Mouse (Mus musculus) liver (tissue): ENCODE measurements around the gene H3f3b.
A peak's percentile ranks its signal among the peaks of the same experiment; 100 is the strongest.

Source experiments
- DNase-seq: peaks from one replicate; pipeline ENCODE4 v3.0.0-alpha.2; 2020; ENCODE audit warnings: mixed read lengths

The H3f3b gene

GRCm38 (mm10) chr11:116027756-116028155 is at the start of gene H3f3b:
Gene H3f3b (minus strand): TSS chr11:116027962.
- DNase-seq = no peak

- peak; percentile 83 for DNase-seq
Observed at GRCm38 (mm10) chr11:116076836-116077235, 49.1 kb upstream of the H3f3b start.

GRCm38 (mm10) chr11:116076266-116076540 is 48.4 kb upstream of the H3f3b start:
- peak; percentile 57 for DNase-seq

- DNase-seq = peak; percentile 67
Observed at GRCm38 (mm10) chr11:116075539-116076265, 47.9 kb upstream of the H3f3b start.

GRCm38 (mm10) chr11:116074436-116074991 is 46.8 kb upstream of the H3f3b start:
- DNase-seq = no peak

- no peak for DNase-seq
Observed at GRCm38 (mm10) chr11:116072608-116073007, 44.8 kb upstream of the H3f3b start.

GRCm38 (mm10) chr11:116071510-116071909 is 43.7 kb upstream of the H3f3b start:
- peak; percentile 72 for DNase-seq

GRCm38 (mm10) chr11:116065345-116065744 is 37.6 kb upstream of the H3f3b start:
- no peak for DNase-seq

- DNase-seq = no peak
Observed at GRCm38 (mm10) chr11:116064187-116064867, 36.6 kb upstream of the H3f3b start.

GRCm38 (mm10) chr11:116063562-116063961 is 35.8 kb upstream of the H3f3b start:
- DNase-seq = no peak

- no peak for DNase-seq
Observed at GRCm38 (mm10) chr11:116062521-116062920, 34.8 kb upstream of the H3f3b start.

GRCm38 (mm10) chr11:116061641-116062415 is 34.1 kb upstream of the H3f3b start:
- no peak for DNase-seq

- no peak for DNase-seq
Observed at GRCm38 (mm10) chr11:116060596-116060995, 32.8 kb upstream of the H3f3b start.

- peak; percentile 4 for DNase-seq
Observed at GRCm38 (mm10) chr11:116059691-116060025, 31.9 kb upstream of the H3f3b start.

GRCm38 (mm10) chr11:116058868-116059690 is 31.3 kb upstream of the H3f3b start:
- peak; percentile 3 for DNase-seq

GRCm38 (mm10) chr11:116058022-116058614 is 30.4 kb upstream of the H3f3b start:
- DNase-seq = no peak

- peak; percentile 72 for DNase-seq
Observed at GRCm38 (mm10) chr11:116057237-116057881, 29.6 kb upstream of the H3f3b start.

GRCm38 (mm10) chr11:116055873-116056272 is 28.1 kb upstream of the H3f3b start:
- peak; percentile 48 for DNase-seq

GRCm38 (mm10) chr11:116053510-116054229 is 25.9 kb upstream of the H3f3b start:
- no peak for DNase-seq

GRCm38 (mm10) chr11:116050196-116050595 is 22.4 kb upstream of the H3f3b start:
- no peak for DNase-seq

- no peak for DNase-seq
Observed at GRCm38 (mm10) chr11:116049610-116050009, 21.8 kb upstream of the H3f3b start.
